Mouse (Mus musculus): Measurements from ENCODE around the gene Cadm1.

DNA sequence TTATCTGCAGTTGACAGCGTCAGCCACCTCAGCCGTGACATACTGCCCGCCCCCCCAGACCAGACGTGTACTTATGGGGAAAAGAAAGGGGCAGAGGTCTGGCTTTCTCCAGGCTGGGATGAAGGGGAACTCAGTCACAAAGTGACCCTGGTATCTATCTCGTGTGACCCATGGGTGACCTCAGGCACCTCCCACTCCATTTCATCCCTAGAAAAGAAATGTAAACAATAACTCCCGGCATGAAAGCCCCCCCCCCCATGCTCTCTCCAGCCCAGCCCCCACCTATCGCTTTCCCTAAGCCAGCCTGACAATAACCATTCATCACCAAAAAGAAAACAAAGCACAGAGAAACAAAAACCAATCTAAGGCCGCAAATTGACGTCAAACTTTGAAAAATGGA lies 365.1 kb downstream of the Cadm1 start:
- TF ChIP-seq CTCF (IDR thresholded peaks at IDR 0.05; ENCODE audit: control insufficient read depth, insufficient read depth, insufficient replicate concordance, low read depth, low read length), result no peak
- TF ChIP-seq POLR2A (IDR thresholded peaks at IDR 0.05; ENCODE audit: control insufficient read depth, low read depth, low read length), result no peak

All from testis, adult 2 months (tissue).